Mouse (Mus musculus) right cerebral cortex, postnatal 14 days (tissue): ENCODE measurements around the gene Cpne5.
"Not testable (repeated sequence)": the region's sequence is repeated elsewhere in the genome, so short reads cannot be mapped to it uniquely, and the experiment has no call there.

Source experiments
- DNase-seq: peaks from one replicate; pipeline ENCODE4 v3.0.0; 2022

Cpne5 gene

GRCm38 (mm10) chr17:29237772-29238420 lies at the start of gene Cpne5:
TSS of gene Cpne5 (minus strand) at chr17:29238167.
- peak; percentile 58 for DNase-seq

- DNase-seq: no peak
Measured at GRCm38 (mm10) chr17:29282216-29282952, 44.4 kb upstream of the Cpne5 start.

GRCm38 (mm10) chr17:29281541-29281940 lies 43.6 kb upstream of the Cpne5 start:
- no peak for DNase-seq

DNA sequence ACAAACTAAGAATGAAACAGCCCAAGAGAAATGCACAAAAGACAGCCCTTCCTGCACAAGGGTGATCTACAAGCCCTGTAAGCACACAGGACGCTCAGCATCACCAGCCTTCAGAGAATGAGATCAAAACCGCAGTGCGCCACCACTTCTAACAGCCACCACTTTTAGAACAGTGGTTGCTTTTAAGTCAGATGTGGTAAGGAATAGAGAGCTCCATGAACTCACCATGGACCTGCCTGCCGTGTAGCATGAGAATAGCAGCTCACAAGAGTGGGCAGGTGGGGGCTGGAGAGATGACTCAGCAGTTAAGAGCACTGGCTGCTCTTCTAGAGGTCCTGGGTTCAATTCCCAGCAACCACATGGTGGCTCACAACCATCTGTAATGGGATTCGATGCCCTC lies 42.5 kb upstream of the Cpne5 start:
- no peak for DNase-seq

- DNase-seq: no peak
Measured at GRCm38 (mm10) chr17:29273889-29274288, 35.9 kb upstream of the Cpne5 start.

GRCm38 (mm10) chr17:29273156-29273555 lies 35.2 kb upstream of the Cpne5 start:
- DNase-seq: no peak

DNA sequence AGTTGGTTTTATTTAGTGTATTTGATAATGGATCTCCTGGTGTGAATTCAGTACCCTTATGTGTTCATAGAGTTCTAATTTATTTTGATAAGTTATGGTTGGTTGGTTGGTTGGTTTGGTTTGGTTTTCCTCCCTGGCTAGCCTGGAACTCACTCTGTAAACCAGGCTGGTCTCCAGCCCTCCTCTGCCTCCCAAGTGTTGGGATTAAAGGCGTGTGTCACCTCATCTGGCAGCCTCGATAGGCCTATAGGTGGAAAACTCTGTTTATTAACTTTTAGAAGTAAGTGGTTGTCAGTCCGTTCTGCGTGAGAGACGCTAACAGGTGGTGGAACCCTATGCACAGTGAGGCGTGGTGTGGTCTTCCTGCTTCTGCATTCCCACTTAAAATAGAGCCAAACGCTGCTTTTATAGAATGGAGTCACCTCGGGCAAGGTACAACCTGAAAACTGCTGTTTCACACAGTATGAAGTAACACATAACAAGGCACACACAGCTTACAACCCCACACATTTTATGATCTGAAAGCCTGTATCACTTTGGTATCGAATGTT lies 32.3 kb upstream of the Cpne5 start:
- no peak for DNase-seq

- DNase-seq: no peak
Measured at GRCm38 (mm10) chr17:29269349-29269706, 31.4 kb upstream of the Cpne5 start.

GRCm38 (mm10) chr17:29268682-29269348 lies 30.8 kb upstream of the Cpne5 start, which contains the start of gene BC004004:
TSS of gene BC004004 (plus strand) at chr17:29268788.
- peak; percentile 97 for DNase-seq

DNA sequence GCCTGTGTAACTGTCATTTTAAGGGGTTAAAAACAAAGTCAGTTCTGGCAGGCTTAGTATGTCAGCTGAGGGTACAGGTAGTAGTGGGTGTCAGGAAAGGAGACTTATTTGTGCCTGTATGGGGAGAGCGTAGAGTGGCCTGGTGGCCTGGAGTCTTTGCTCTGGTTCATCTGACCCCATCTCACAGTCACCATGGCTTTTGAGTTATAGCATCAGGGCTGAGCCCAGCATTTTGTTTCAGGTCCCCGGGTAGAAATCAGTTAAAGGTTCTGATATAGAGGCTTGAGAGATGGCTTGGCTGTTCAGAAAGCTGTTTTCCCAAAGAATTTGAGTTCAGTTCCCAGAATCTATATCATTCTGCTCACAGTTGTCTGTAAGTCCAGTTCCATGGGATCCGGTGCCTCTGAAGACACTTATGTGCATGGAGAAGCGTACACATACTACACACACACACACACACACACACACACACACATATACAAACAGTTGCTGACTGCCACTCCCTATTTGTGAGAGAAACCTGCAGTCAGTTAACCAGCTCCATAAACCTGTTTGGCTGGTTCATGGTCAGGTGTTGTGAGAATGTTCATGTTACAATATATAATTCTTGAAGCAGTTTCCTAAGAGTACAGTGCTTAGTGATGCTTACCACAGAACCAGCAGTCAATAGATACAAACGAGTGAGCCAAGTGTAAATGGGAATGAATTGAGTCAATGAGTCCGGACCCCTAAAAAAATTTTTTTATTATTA lies 30.1 kb upstream of the Cpne5 start:
- no peak for DNase-seq

DNA sequence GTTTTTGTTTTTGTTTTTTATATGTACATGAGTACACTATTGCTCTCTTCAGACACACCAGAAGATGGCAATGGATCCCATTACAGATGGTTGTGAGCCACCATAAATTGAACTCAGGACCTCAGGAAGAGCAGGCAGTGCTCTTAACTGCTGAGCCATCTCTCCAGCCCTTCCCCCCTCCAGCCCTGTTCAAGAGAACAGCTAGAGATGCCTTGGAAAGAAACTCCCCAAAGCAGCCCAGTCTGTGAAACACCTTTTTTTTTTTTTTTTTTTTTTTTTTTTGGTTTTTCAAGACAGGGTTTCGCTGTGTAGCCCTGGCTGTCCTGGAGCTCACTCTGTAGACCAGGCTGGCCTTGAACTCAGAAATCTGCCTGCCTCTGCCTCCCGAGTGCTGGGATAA lies 29.1 kb upstream of the Cpne5 start:
- not testable (repeated sequence) for DNase-seq

DNA sequence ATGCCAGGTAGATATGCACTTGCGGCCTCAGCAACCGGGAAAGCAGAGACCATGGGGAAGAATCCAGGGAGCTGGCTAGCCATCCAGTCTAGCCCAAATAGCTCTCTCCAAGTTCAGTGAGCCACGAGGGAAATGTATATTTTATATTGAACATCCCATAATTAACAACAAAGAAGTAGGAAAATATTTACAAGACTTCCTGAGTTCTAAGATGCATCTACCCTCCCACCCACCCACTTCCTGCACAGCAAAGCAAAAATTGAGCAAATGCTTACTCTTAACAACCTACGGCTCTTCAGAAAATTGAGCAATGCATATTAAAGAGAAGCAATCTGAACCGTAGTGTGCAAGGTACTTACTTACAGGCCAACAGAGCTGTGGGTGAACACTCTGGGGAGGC lies 26.8 kb upstream of the Cpne5 start:
- no peak for DNase-seq

- peak; percentile 78 for DNase-seq
Measured at GRCm38 (mm10) chr17:29263840-29264633, 26.1 kb upstream of the Cpne5 start, which contains the start of gene Ppil1. TSS of gene Ppil1 (minus strand) at chr17:29264186.

GRCm38 (mm10) chr17:29263417-29263816 lies 25.4 kb upstream of the Cpne5 start:
- no peak for DNase-seq

DNA sequence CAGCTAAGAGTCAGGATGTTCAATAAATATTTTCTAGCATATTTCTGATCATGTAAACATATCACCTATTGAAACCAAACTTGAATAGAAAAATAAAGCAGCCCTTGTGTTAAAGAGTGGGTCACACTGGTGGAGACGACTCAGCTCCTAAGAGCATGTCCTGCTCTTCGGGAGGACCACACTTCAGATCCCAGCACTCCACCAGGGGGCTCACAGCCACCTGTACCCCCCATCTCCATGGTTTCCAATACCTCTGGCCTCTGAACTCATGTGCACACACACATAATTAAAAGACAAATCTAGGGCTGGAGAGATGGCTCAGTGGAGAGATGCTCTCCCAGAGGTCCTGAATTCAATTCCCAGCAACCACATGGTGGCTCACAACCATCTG lies 24.3 kb upstream of the Cpne5 start:
- no peak for DNase-seq

DNA sequence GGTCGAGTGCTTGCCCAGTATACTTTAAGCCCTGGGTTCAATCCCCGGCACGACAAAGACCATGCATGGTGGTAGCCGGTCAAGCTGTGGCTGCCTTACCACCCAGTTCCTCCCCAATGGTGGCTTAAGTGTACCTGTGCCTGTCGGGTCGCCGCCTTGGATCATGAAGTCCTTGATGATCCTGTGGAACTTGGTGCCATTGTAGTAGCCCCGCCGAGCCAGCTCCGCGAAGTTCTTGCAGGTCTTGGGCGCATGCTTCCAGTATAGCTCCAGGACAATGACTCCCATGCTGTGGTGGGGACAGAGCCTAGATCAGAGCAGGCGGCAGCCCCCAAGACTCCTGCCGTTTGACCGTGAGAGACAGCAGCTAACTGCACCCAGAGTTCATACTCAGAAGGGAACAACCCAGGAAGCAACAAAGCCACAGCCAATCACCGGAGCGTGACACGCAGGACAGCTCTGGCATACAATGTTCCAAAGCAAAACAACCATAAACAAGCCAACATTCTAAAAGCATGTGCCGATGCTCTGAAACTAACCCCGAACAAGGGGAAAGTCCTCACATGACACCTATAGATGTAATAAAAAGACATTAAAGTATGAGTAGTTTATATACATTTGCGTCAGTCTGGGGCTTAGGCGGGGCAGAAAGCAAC lies 23.8 kb upstream of the Cpne5 start:
- DNase-seq: no peak

DNA sequence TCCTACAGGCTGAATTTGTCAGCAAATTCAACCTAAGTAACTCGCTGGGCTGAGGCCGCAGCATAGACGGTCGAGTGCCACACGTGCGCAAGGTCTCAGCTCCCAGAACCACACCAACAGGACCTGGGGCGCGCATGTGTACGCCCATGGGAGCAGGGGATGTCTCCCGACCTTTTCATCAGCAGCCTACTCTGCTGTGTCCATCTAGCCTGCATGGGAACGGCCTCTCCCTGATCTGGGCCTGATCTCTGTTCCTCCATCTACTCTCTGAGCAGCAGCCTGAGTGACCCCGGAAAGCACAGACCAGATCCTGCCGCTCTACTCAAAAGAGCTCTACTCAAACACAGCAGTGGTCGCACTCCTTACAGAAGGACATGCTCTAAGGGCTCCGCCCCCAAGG lies 22.5 kb upstream of the Cpne5 start:
- no peak for DNase-seq

GRCm38 (mm10) chr17:29259489-29259888 lies 21.5 kb upstream of the Cpne5 start:
- DNase-seq: peak; percentile 85

DNA sequence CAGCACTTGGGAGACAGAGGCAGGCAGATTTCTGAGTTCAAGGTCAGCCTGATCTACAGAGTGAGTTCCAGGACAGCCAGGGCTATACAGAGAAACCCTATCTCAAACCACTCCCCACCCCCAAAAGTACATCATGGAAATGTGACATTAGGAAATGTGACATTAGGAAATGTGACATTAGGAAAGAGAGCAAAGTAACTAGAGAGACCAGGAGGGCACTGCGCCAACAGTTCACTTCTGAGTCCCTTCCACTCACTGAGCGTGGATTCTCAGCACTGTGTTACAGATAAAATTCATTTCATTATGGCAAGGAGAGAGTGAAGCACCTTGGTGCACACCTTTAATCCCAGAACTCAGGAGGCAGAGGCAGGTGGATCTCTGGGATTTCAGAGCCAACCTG lies 21.0 kb upstream of the Cpne5 start:
- DNase-seq: no peak

DNA sequence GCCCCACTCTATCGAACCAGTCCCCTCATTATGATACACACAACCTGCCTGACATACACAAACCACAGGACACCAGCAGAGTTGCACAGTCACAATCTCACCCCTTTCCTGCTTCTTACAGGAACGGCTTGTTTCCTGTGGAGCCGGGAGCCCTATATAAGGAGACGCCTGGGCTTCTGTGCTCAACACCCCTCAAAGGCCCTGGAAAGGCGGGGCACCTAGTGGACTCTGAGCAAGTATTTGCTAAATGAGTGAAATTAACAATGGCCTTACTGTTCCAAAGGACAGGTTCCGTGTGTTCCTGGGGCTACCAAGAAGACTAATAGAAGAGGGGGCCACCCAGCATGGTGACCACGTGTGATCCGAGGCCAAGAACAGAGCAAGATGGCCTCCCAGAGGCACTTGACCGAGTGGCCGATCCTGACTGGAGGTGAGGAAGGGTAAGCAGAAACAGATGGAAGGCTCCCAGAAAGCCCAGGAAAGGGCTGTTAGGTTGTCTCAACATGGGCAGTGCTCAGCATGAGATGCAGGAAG lies 20.1 kb upstream of the Cpne5 start:
- DNase-seq: no peak

DNA sequence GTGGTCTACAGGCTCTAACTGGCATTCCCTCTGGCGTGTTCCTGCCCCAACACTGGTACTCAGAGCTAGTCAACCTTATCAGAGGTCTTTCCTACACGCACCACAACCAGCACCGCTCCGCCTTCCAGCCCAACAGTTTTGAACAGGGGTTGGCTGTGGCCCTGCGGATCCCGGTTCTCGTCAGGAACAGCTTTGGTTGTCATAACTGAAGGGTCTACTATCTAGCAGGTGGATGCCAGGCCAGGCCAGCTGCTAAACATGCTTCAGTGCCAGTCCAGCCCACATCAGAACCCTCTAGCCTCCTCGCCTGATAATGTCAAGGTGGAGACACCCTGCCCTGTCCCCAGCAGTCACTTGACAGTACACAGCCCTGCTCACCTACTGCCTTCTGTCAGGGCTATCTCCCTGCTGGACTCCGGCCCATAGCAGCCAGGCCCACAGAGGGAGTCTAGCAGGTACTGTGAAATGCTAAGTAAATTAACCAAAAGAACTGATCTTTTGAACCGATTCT lies 19.1 kb upstream of the Cpne5 start:
- no peak for DNase-seq
